Mouse (Mus musculus) CH12.LX (cell line): Measurements from ENCODE around the gene Ispd. TPM values are rescaled to one million over a fixed set of nuclear protein-coding genes. Genes with fewer than 3 reads are reported as not detected.

Experiments used
- DNase-seq: peaks from one replicate; pipeline ENCODE4 v3.0.0-alpha.2; 2013; ENCODE audit errors: extremely low read depth
- H3K27ac ChIP-seq: 2 replicates; pipeline ENCODE4 v1.5.1; 2012; ENCODE audit warnings: low read depth, mild to moderate bottlenecking, control low read depth, moderate library complexity; ENCODE audit not compliant: insufficient read depth
- H3K27me3 ChIP-seq: replicated peaks from 2 replicates; pipeline ENCODE3; 2012; ENCODE audit warnings: inconsistent platforms
- H3K36me3 ChIP-seq, 2 experiments: replicated peaks in 1 of 2; 2 replicates each; pipeline versions ENCODE3 to v1.6.1; 2012; ENCODE audit warnings: inconsistent platforms in 1 of 2, low read length in 1 of 2, mild to moderate bottlenecking in 1 of 2, mixed read lengths in 1 of 2, moderate library complexity in 1 of 2; ENCODE audit not compliant: control insufficient read depth in 1 of 2, insufficient read depth in 1 of 2
- H3K4me1 ChIP-seq, 2 experiments: 2 replicates each; pipeline ENCODE4 v1.6.1; 2012; ENCODE audit warnings: inconsistent platforms in 1 of 2, moderate library complexity in 1 of 2; ENCODE audit not compliant: insufficient read depth in 2 of 2, control insufficient read depth in 1 of 2
- H3K4me2 ChIP-seq: 2 replicates; pipeline ENCODE4 v1.6.1; 2012; ENCODE audit warnings: low read depth, mild to moderate bottlenecking, control low read depth; ENCODE audit not compliant: poor library complexity, insufficient read depth, severe bottlenecking
- H3K4me3 ChIP-seq, 3 experiments: fragments of 150-350 bp in 1 of 3; sonication (generic) in 1 of 3; replicated peaks in 1 of 3; 2 replicates each; pipeline versions ENCODE3 to v1.5.1; 2011 to 2012; ENCODE audit warnings: low read depth in 2 of 3, low read length in 2 of 3, mild to moderate bottlenecking in 2 of 3, moderate library complexity in 2 of 3, control low read depth in 1 of 3, improper control_type of control experiment in 1 of 3, inconsistent platforms in 1 of 3, mixed read lengths in 1 of 3; ENCODE audit not compliant: poor library complexity in 1 of 3
- H3K79me2 ChIP-seq: replicated peaks from 2 replicates; pipeline ENCODE4 v1.6.1; 2012; ENCODE audit warnings: mild to moderate bottlenecking, moderate library complexity; ENCODE audit not compliant: control insufficient read depth, poor library complexity, insufficient read depth, severe bottlenecking; ENCODE audit errors: extremely low read depth
- H3K9ac ChIP-seq: 2 replicates; pipeline ENCODE4 v1.6.1; 2012; ENCODE audit warnings: low read depth, mild to moderate bottlenecking, control low read depth, moderate library complexity; ENCODE audit not compliant: insufficient read depth
- H3K9me3 ChIP-seq: replicated peaks from 2 replicates; pipeline ENCODE3; 2012; ENCODE audit warnings: low read length, inconsistent platforms, mixed read lengths
- BHLHE40 ChIP-seq: IDR thresholded peaks from 2 replicates; pipeline ENCODE4 v1.6.1; 2011; ENCODE audit warnings: mild to moderate bottlenecking, low read depth, low read length, improper control_type of control experiment
- CHD2 ChIP-seq: IDR thresholded peaks from 2 replicates; pipeline ENCODE4 v1.6.1; 2011; ENCODE audit warnings: low read length, improper control_type of control experiment
- CTCF ChIP-seq, 2 experiments: IDR thresholded peaks in 1 of 2; conservative IDR thresholded peaks in 1 of 2; 2 replicates each; pipeline ENCODE4 v1.5.1; 2011 to 2012; ENCODE audit warnings: low read depth in 2 of 2, low read length in 2 of 2, improper control_type of control experiment in 1 of 2, inconsistent platforms in 1 of 2, mild to moderate bottlenecking in 1 of 2, moderate library complexity in 1 of 2
- E2F4 ChIP-seq: IDR thresholded peaks from 2 replicates; pipeline ENCODE4 v1.6.1; 2011; ENCODE audit warnings: low read depth, low read length, improper control_type of control experiment; ENCODE audit not compliant: insufficient replicate concordance
- ELF1 ChIP-seq: IDR thresholded peaks from 2 replicates; pipeline ENCODE4 v1.6.1; 2014; ENCODE audit warnings: low read depth, mild to moderate bottlenecking, inconsistent platforms, low read length, improper control_type of control experiment
- EP300 ChIP-seq: IDR thresholded peaks from 2 replicates; pipeline ENCODE4 v1.6.1; 2011; ENCODE audit warnings: low read length, improper control_type of control experiment
- GABPA ChIP-seq: IDR thresholded peaks from 2 replicates; pipeline ENCODE4 v1.6.1; 2012; ENCODE audit warnings: low read depth, low read length, improper control_type of control experiment, inconsistent platforms; ENCODE audit not compliant: insufficient replicate concordance
- IRF4 ChIP-seq: IDR thresholded peaks from 2 replicates; pipeline ENCODE4 v1.6.1; 2014; ENCODE audit warnings: low read depth, mild to moderate bottlenecking, inconsistent platforms, low read length, improper control_type of control experiment
- KAT2A ChIP-seq: IDR thresholded peaks from 2 replicates; pipeline ENCODE4 v1.6.1; 2012; ENCODE audit warnings: low read length, improper control_type of control experiment, inconsistent platforms; ENCODE audit not compliant: insufficient replicate concordance
- MEF2A ChIP-seq: IDR thresholded peaks from 2 replicates; pipeline ENCODE4 v1.6.1; 2014; ENCODE audit warnings: low read depth, mild to moderate bottlenecking, inconsistent platforms, low read length, improper control_type of control experiment, borderline replicate concordance
- MXI1 ChIP-seq: IDR thresholded peaks from 2 replicates; pipeline ENCODE4 v1.6.1; 2011; ENCODE audit warnings: mild to moderate bottlenecking, low read depth, low read length, improper control_type of control experiment
- NELFE ChIP-seq: IDR thresholded peaks from 2 replicates; pipeline ENCODE4 v1.6.1; 2011; ENCODE audit warnings: low read depth, low read length, improper control_type of control experiment
- NRF1 ChIP-seq: IDR thresholded peaks from 2 replicates; pipeline ENCODE4 v1.6.1; 2014; ENCODE audit warnings: low read depth, mild to moderate bottlenecking, inconsistent platforms, low read length, improper control_type of control experiment, moderate library complexity
- POLR2A ChIP-seq: IDR thresholded peaks from 2 replicates; pipeline ENCODE4 v1.6.1; 2011; ENCODE audit warnings: low read depth, mild to moderate bottlenecking, improper control_type of control experiment, low read length
- RAD21 ChIP-seq: IDR thresholded peaks from 2 replicates; pipeline ENCODE4 v1.6.1; 2011; ENCODE audit warnings: low read depth, mild to moderate bottlenecking, low read length, improper control_type of control experiment, moderate library complexity
- RCOR1 ChIP-seq: conservative IDR thresholded peaks from 2 replicates; pipeline ENCODE4 v1.6.1; 2012; ENCODE audit warnings: low read depth, mild to moderate bottlenecking, inconsistent platforms, low read length, improper control_type of control experiment
- SMC3 ChIP-seq: IDR thresholded peaks from 2 replicates; pipeline ENCODE4 v1.6.1; 2011; ENCODE audit warnings: low read depth, low read length, improper control_type of control experiment
- TBP ChIP-seq: conservative IDR thresholded peaks from 2 replicates; pipeline ENCODE4 v1.6.1; 2011; ENCODE audit warnings: low read depth, low read length, improper control_type of control experiment
- UBTF ChIP-seq: IDR thresholded peaks from 2 replicates; pipeline ENCODE4 v1.6.1; 2012; ENCODE audit warnings: low read depth, mild to moderate bottlenecking, inconsistent platforms, low read length, improper control_type of control experiment, moderate library complexity
- USF2 ChIP-seq: conservative IDR thresholded peaks from 2 replicates; pipeline ENCODE4 v1.6.1; 2011; ENCODE audit warnings: low read depth, low read length, improper control_type of control experiment
- ZC3H11A ChIP-seq: IDR thresholded peaks from 2 replicates; pipeline ENCODE4 v1.6.1; 2012; ENCODE audit warnings: low read depth, mild to moderate bottlenecking, inconsistent platforms, low read length, improper control_type of control experiment
- ZNF384 ChIP-seq: IDR thresholded peaks from 2 replicates; pipeline ENCODE4 v1.6.1; 2012; ENCODE audit warnings: low read depth, low read length, improper control_type of control experiment, inconsistent platforms
- dilution Hi-C: fragments of 300-500 bp; cut with MboI; formaldehyde crosslinking; loops from 2 replicates; pipeline ENCODE4 v1.14.3; 2020; ENCODE audit warnings: low sequenced_read_pairs; ENCODE audit not compliant: extremely low pct_unique_long_range_greater_than_20kb, extremely low pct_ligation_motif_present
- in situ Hi-C: fragments of 300-500 bp; cut with MboI; formaldehyde crosslinking; loops from 3 replicates; pipeline ENCODE4 v1.14.3; 2019; ENCODE audit warnings: low sequenced_read_pairs, low pct_ligation_motif_present, low pct_unique_long_range_greater_than_20kb, mixed read lengths
- polyA plus RNA-seq: library from polyadenylated mRNA; unstranded; fragments of >175 nt; gene quantifications from 2 replicates; pipeline ENCODE4 v1.2.1, GENCODE M21; 2012; ENCODE audit warnings: low read depth; ENCODE audit not compliant: insufficient read length
- total RNA-seq, 2 experiments: library from RNA; depleted of rRNA; stranded (reverse); fragments of 300-350 nt in 1 of 2; fragments of >200 nt in 1 of 2; gene quantifications; 2 replicates each; pipeline ENCODE4 v1.2.3; 2012 to 2014

Gene Ispd
- total and polyA plus RNA-seq, 3 experiments, result 0.51 to 1.8 (median 1.4) TPM

GRCm38 (mm10) chr12:36704380-36704779 lies 323.1 kb downstream of the Ispd start:
- Histone ChIP-seq H3K9ac (no peak overlapping the region), H3K27ac (no peak overlapping the region), H3K79me2 (no peaks in the 10 kb centered on the region), H3K36me3 (no peaks in the 10 kb centered on the region), H3K27me3 (no peaks in the 10 kb centered on the region), H3K4me3 (no peak overlapping the region)
- in situ Hi-C loops, result no loop called here
- dilution Hi-C loops, result no loop called here
- TF ChIP-seq EP300, result no peak
- TF ChIP-seq NELFE, result no peak
- TF ChIP-seq RAD21, result peak; percentile 8
- peak; percentile 65; the same call in 1 of the 2 replicates for TF ChIP-seq BHLHE40
- TF ChIP-seq, all 38 proteins: peak for 2
- Histone ChIP-seq H3K9me3 (no peaks in the 10 kb centered on the region), H3K4me2 (no peak overlapping the region), H3K4me1 (no peaks in the 10 kb centered on the region)
- no peak for DNase-seq

GRCm38 (mm10) chr12:36708810-36709209 lies 327.6 kb downstream of the Ispd start:
- Histone ChIP-seq H3K27me3 (no peaks in the 10 kb centered on the region), H3K4me2 (no peak overlapping the region), H3K36me3 (no peaks in the 10 kb centered on the region), H3K79me2 (no peaks in the 10 kb centered on the region), H3K27ac (no peak overlapping the region), H3K4me1 (peaks cover 0 to 3% of the 10 kb centered on the region in 2 experiments; a peak in 2 of 4 replicates), H3K4me3 (no peak overlapping the region), H3K9ac (no peak overlapping the region), H3K9me3 (no peaks in the 10 kb centered on the region)
- dilution Hi-C loops, result no loop called here
- DNase-seq, result no peak
- TF ChIP-seq CHD2 (no peak), POLR2A (no peak), RCOR1 (no peak), MXI1 (no peak)
- in situ Hi-C loops, result no loop called here

- Histone ChIP-seq H3K79me2 (no peaks in the 10 kb centered on the region), H3K9ac (peak overlapping the region; percentile 53), H3K4me3 (peak overlapping the region in 1 of 3 experiments; percentile 34), H3K9me3 (no peaks in the 10 kb centered on the region), H3K4me1 (peaks cover 0 to 8% of the 10 kb centered on the region in 2 experiments; a peak in 2 of 4 replicates), H3K4me2 (peak overlapping the region; percentile 74), H3K27me3 (no peaks in the 10 kb centered on the region)
- dilution Hi-C loops, result no loop called here
- in situ Hi-C loops, result no loop called here
- peak; percentile 41 for DNase-seq
- TF ChIP-seq MEF2A (no peak), TBP (no peak), ELF1 (no peak), POLR2A (no peak), E2F4 (no peak), EP300 (no peak), SMC3 (peak; percentile 61), NRF1 (no peak), ZC3H11A (0 out of 2 replicates have a peak, but pooled peaks have one; percentile 28), KAT2A (no peak), ZNF384 (peak; percentile 86), USF2 (no peak), GABPA (no peak), IRF4 (0 out of 2 replicates have a peak, but pooled peaks have one; percentile 15), BHLHE40 (no peak), MXI1 (no peak), RAD21 (peak; percentile 78), UBTF (no peak), CTCF (conservative IDR thresholded peaks at IDR 0.05 in 1 of 2, IDR thresholded peaks at IDR 0.05 in 1 of 2; ENCODE audit: low read depth in 2 of 2, low read length in 2 of 2) (peak in 1 of 2 experiments; percentile 68; a peak in 2 of 4 replicates)
- TF ChIP-seq, all 38 proteins: peak for 6
- Histone ChIP-seq H3K27ac (no peak overlapping the region), H3K36me3 (no peaks in the 10 kb centered on the region)
Observed at GRCm38 (mm10) chr12:36713866-36714662, 332.8 kb downstream of the Ispd start.
